In genomic region chr4:34551098-34551809, GRCm38 (mm10) we compare ENCODE assay signal across 8 mouse cellular contexts. TPM values are rescaled to one million over a fixed set of nuclear protein-coding genes. Genes with fewer than 3 reads are reported as not detected.
A peak's percentile ranks its signal among the peaks of the same experiment; 100 is the strongest.
DNase-seq lines count a peak whose midpoint lies in the region; ATAC-seq lines count a peak whose summit lies in the region.

No protein-coding gene starts in this region.

- intact Hi-C loops in heart, postnatal 25 days (cut with DNase I) = loop anchor here (5.0 to 10.0 kb wide), 3 partner anchors 61 to 674 kb away; partner anchors contain the start of genes C9orf72, Orc3, Rars2 and Zfp292

- H3K27ac ChIP-seq in forebrain, embryonic 13.5 days = peak overlapping the region; percentile 94

- H3K9me3 ChIP-seq in forebrain, embryonic 13.5 days (replicated peaks) = no peaks in the 10 kb centered on the region

- peak overlapping the region; percentile 98 for H3K4me3 ChIP-seq in forebrain, embryonic 13.5 days

- H3K27me3 ChIP-seq in forebrain, embryonic 13.5 days = no peaks in the 10 kb centered on the region

- 0% methylated on average over 39 of the region's 50 CpGs for WGBS in forebrain, embryonic 13.5 days
- WGBS in large intestine, adult 2 months = under 1% methylated on average over 50 of the region's 50 CpGs

- DNase-seq in R1 (ENCODE audit: low read depth, low spot score) = peak; percentile 86
- DNase-seq in cerebellum, adult 11 months = peak; percentile 49
- peak; percentile 19 for DNase-seq in heart, postnatal 25 days (ENCODE audit: low spot score)
- DNase-seq in large intestine, adult 2 months (ENCODE audit: low read depth, low spot score) = peak; percentile 14
- DNase-seq in lung, postnatal 4 days = peak; percentile 62 to 69
- peak; percentile 46 for DNase-seq in right cerebral cortex, postnatal 4 days
- DNase-seq in yolk sac, embryonic 10.5 days (ENCODE audit: low spot score) = peak; percentile 84

- H3K4me1 ChIP-seq in forebrain, embryonic 13.5 days = peaks cover 37% of the 10 kb centered on the region

- H3K4me2 ChIP-seq in forebrain, embryonic 13.5 days = peak overlapping the region; percentile 68

- no peaks in the 10 kb centered on the region for H3K36me3 ChIP-seq in forebrain, embryonic 13.5 days (ENCODE audit: poor library complexity, severe bottlenecking)

- peak; percentile 46 for ATAC-seq in forebrain, embryonic 13.5 days

- peak overlapping the region; percentile 99 for H3K9ac ChIP-seq in forebrain, embryonic 13.5 days

RNA-seq across cellular contexts. Expression of gene Akirin2, which starts 0.5 kb away (rescaled TPM):
- 64.2 and 82.8 TPM in 2 replicates for polyA plus RNA-seq in forebrain, embryonic 13.5 days (2015; fragmentation: Nextera tagmentation; extraction: Ambion mirVana)
- 10 to 100 TPM; 52.5 to 56.3 TPM for total RNA-seq in heart, postnatal 25 days (2021)
- polyA plus RNA-seq in large intestine, adult 2 months (2012; rRNA removed) = 17.9 and 20.6 TPM in 2 replicates

Comparison
In these comparisons a context has a peak if more than half of its experiments do, and no peak if none do; other contexts are left out.
1. Peak in every context shown above with its lines: DNase-seq, ATAC-seq, H3K4me3 ChIP-seq and H3K27ac ChIP-seq.
2. DNase-seq: peak in every context shown above with its lines; median percentile 86 in R1; 84 in yolk sac, embryonic 10.5 days; 66 in lung, postnatal 4 days; 49 in cerebellum, adult 11 months; 46 in right cerebral cortex, postnatal 4 days; 19 in heart, postnatal 25 days; 14 in large intestine, adult 2 months.